Mouse (Mus musculus): Measurements from ENCODE around the gene Vwce.

Vwce gene

DNA sequence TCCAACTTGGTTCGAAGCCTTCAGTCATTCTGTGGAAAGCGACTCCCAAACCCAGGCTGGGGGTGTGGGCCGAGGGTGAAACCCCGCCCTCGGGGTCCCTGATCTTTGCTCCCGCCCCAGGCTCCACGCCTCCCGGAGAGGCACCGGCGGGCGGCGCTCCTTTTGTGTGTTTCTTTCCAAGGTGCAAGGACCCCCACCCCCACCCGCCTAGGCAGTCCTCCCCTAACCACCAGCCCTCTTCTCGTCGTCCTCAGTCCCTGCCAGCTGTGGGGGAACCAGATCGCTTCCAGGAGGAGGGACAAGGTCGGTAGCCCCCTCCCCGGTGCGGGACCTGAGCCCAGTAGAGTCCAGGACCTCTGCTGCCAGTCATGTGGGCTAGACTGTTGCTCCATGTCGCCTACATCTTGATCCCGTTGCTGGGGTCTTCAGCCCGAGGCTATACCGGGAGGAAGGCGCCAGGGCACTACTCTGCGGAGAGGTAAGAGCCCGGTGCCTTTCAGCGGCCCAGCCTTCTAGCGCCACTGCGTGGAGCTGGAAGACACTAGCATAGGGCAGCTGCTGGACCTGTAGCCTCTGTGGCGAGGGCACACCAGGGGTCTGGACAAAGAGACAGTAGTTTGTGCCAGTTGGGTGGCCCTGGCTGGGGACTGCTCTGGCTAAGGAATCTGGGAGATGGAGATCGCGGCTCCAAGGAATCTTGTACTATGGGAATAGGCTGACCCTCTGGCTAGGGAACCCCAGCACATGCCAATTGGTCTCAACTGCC lies at the start of gene Vwce:
TSS of gene Vwce (plus strand) at position 108 of the 766 bp plus-strand sequence.
- DNase-seq (ENCODE audit: low read depth): no peak

DNA sequence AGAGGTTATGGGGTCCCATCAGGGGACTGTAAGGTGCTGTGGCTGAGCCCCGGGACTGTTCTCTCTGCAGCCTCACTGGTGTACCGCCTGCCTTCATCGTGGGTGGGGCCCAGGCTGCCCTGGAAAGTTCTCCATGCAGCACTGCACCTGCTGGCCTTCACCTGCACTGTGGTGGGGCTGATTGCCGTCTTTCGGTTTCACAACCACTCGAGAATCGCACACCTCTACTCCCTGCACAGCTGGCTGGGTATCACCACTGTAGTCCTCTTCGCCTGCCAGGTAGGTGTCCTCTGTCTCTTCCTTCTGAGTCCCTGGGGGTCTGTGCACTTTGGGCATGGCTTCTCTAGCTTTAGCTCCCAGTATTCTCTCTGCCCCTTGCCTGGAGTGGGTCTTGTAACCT lies 48.9 kb upstream of the Vwce start:
- DNase-seq (ENCODE audit: low read depth): no peak

DNA sequence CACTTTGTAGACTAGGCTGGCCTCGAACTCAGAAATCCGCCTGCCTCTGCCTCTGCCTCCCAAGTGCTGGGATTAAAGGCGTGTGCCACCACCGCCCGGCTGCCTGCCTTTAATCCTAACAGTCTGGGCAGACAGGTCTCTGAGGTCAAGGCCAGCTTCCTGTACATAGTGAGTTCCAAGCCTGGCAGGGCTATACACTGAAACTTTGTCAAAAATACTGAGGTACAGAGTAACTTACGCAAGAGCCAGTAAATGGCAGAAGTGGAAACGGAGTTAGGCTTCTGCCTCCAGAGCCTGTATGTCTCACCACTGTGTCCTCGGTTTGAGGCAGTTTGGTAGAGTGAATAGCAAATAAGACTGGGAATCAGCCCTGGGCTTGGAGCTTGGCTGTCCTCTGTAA lies 46.8 kb upstream of the Vwce start:
- DNase-seq (ENCODE audit: low read depth): no peak

DNA sequence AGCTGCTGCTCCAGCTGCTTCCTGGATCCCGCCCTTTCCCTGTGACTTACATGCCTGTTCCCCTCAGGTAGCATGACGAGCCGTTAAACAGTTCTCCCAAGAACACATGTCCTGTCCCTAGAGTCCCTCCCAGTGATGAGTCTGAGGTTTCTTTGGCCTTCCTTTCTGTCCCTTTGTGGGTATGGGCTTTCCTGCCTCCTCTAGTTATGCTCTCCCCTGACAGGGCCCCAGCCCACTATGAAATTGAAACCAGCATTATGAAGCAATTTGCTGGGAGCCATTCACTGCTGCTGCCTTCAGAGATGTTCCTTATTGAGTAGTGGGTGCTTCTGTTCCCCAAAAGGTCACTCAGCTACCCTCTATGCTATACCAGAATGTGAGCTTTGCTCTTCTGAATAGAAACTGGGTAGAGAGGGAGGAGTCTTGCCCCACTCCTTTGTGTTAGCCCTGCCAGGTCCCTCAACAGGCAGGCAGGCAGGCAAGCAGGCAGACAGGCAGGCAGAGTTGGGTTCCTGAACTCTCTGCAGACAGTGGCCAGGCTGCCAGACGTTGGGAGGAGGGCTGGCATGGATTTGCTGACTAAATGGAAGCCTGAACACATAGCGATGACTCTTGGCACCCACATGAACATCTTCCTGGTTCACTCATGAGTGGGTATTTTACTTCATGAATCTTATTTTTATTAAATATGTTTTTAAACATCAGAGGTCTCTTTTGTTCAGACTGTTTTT lies 44.7 kb upstream of the Vwce start:
- no peak for DNase-seq (ENCODE audit: low read depth)

DNA sequence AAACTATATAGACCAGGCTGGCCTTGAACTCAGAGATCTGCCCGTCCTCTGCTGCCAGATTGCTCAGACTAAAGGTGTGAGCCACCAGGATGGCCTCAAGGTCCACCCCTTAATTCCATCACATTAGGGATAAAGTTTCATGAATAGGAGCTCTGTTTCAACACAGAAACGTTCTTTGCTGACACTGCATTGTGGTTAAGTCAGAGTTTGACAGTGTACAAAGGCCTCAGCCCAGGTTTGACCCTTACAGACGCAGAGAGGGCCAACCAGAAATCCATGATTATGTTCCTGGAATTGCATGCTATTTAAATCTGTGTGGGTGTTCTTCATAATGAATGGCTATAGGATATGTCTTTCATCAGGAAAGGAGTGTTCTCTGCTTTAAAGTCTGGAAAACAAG lies 43.7 kb upstream of the Vwce start:
- no peak for DNase-seq (ENCODE audit: low read depth)

DNA sequence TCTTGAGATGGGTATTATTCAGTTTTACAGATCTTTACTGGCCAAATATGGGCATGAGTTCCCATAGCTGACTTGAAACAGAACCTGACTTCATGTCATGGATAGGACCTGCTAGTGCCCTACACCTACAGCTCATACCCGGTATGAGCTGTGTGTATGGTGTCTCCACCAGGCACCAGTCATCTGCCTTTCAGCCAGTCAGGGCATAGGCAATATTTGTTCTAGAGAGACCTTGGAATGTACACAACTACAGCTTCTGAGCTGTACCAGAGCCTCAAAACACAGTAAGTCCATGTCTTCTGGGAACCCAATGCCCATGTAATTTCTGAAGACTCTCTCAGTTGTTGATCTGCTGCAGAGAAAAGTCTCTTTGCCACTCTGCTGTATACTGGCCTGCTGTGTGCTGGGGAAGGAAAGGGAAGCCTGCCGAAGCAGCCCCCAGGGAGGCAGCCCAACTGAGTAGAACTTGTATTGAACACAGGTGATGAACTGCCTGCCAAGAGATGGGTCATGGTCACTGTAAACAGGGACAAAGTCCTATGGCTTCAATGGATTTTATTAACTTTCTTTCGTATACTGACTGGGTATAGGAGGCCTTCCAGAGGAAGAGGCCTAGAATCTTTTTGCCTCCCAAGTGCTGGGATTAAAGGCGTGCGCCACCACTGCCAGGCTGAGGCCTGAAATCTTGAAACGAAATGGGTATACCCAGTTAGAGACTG lies 42.2 kb upstream of the Vwce start:
- DNase-seq (ENCODE audit: low read depth): no peak

DNA sequence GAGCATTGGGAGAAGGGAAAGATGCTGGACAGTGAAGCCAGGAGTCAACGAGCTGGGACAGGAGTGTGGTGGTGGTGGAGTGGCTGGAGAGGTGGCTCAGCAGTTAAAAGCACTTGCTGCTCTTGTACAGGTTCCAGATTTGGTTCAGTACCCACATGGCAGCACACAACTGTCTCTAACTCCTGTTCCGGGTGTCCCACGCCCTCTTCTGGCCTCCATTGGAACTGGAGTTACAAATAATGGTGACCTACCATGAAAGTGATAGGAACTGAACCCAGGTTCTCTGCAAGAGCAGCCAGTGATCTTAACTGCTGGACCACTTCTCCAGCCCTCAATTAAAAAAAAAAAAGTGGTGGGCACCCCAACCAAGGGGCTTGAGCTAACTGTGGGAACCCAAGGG lies 35.8 kb upstream of the Vwce start:
- peak; percentile 47 for DNase-seq (ENCODE audit: low read depth)

DNA sequence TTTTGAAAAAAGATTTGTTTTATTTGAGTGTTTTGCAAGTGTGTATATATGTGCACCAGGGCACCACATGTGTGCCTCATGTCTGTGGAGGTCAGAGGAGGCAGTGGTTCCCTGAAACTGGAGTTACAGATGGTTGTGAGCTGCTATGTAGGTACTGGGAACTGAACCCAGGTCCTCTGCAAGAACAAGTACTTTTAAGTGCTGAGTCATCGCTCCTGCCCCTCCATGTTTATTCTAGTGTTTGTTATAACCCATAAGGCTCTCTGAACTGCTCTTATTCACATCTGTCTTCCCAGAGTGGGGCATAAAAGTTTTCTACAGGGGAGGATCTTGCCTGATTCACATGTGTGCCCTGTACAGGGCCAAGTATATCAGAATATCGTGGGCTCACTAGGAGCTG lies 34.4 kb upstream of the Vwce start:
- no peak for DNase-seq (ENCODE audit: low read depth)

DNA sequence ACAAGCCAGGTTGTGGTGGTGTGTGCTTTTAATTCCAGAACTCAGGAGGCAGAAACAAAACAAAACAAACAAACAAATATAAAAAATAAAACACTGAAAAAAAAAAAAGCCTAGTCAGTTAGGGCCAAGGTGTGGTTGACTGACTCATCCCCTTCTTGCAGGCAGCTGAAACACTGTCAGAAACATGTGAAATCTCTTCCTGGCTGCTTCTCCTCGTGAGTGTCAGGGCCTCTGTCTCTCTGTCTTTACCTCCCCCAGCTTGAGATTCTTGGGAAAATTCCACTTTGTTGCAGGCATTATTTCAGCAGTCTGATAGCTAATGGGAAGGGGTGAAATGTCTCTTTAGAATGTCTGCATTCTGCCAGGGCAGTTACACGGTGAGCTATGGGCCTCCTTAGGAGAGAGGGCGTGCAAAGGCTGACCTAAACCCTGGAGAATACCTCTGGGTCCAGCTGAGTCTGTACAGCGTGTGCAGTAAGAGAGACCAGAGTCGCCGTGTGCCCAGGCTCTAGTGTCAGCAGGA lies 31.7 kb upstream of the Vwce start:
- peak; percentile 78 for DNase-seq (ENCODE audit: low read depth)

DNA sequence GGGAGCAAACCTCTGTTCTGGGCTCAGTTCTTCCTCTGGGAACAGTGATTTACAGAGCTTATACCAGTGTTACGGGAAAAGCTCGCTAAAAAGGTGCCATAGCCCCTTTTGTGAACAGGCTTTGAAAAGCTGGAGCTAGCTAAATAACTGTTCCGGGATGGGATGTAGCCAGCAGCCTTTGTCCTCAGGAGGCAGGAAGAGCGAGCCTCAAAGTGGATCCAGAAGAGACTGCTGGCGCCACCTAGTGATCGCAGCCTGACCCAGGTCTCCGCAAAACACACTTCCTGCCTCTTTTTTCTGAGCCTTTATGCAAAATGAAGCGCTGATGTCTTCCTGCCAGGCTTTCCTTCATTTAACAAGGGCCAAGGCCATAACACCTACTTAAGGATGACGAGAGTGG lies 31.2 kb upstream of the Vwce start:
- peak; percentile 97 for DNase-seq (ENCODE audit: low read depth)

DNA sequence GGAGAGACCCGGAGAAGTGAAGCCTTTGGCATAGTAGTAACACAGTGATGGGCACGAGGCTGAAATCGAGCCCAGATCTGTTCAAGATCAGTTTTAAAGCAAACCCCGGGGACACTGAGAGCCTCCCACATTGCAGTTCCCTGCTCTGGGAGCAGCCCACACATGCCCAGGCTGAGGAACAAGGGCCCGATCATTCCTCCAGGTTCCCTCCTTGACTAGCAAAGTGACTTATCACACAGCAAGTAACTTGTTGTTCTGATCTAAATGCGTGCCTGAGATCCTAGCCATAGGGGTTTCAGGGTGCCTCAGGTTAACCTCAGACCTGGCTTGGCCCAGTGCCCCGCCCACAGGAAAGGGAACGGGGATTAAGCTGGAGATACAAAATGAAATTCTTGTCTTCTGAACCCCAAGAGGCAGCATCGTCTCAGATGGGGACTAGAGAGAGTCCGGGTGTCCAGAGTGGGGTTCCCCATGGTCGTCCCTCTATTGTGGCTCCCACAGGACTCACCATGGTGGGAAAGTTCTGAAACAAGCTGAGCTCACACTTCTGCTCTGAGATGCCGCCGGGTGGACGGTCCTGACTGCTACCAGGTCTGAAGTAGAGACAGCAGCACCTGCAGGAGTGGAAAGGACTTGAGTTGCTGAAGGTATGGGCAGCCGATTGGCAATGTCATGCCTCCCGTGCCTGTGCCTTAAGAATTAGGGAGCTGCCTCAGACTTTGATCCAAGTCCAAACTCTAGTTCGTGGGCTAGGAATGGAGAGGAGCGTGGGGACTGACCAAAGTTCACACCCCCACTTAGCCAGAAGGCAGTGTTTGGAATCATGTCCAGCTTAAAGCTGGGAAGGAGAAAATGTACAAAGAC lies 30.1 kb upstream of the Vwce start:
- DNase-seq (ENCODE audit: low read depth): no peak

DNA sequence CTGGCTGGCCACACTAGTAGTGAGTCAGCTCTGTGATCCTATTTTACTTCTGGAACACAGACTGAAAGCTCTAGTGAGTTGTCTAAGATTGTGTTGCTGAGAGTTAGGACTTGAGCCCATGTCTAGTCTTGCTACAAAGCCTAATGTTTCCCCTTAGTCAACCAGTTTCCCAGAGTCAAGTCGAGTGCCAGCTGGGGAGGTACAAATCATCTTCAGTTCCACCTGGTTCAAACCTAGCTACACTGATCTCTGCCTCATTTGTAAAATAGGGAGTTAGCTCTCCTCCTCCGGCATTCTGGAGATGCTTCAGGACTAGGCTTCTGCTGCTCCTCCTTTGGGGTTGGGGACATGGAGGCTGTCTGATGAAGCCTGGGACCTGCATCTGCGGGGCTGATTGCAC lies 29.5 kb upstream of the Vwce start:
- peak; percentile 47 for DNase-seq (ENCODE audit: low read depth)

DNA sequence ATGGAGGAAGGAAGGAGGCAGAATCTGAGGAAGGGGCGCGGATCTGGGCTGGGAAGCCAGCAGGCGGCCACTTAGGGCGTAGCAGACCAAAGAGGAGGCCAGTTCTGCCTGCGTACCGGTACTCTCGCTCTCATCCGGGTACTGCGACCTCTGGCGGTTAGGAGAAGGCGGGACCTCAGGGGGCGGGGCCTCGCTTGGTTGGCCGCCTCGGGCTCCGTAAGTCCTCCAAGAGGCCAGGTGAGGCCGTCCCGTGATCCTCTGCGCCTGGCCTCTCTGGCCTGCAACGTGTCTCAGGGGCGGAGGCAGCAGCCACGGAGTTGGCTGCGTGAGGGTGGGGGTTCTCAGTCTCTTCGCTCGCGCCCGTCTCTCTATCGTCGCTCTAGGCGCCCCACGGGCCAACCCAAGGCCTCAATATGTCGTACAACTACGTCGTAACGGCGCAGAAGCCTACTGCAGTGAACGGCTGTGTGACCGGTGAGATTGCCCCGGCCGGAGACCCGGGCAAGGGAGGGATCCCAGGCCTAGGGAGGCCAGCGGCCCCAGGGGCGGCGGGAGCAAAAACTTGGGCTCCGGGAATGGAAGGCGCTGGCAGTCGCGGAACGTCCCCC lies 28.6 kb upstream of the Vwce start, which contains the start of the genes Ddb1 and Tkfc:
TSS of gene Ddb1 (plus strand) at position 35 of the 608 bp plus-strand sequence.
TSS of gene Tkfc (minus strand) at position 362 of the 608 bp plus-strand sequence.
- peak; percentile 100 for DNase-seq (ENCODE audit: low read depth)

DNA sequence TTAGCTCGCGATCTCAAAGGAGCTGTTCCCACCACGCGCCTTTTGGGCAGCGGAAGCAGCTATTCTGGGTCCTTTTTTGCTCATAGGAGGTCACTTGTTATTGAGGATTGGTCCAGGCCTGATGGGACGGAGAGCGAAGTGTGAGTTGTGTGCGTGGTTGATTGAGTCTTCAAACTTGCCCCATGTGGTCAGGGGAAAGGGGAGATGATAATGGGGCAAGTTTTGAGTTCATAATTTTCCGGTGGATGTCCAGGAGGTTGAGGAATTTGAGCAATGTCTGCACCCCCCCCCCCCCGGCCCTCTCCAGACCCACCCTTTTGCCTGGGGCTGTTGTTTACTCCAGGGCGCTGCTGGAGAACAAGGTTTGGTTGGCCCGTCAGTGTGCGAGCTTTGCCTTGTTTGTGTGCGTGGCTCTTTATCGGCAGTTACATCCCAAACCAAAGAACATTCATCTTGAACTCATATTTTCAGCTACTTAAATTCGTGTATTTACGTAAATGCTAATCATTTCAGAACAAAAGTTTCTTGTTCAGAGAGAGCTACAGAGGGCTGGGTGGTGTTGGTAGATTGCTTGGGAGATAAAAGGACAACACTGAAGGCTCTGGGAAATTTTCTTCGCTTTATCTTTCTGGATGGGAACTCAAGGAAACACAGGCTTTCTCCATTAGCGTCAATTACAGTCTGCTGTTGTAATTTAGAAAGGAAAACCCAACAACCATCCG lies 28.0 kb upstream of the Vwce start:
- peak; percentile 78 for DNase-seq (ENCODE audit: low read depth)

DNA sequence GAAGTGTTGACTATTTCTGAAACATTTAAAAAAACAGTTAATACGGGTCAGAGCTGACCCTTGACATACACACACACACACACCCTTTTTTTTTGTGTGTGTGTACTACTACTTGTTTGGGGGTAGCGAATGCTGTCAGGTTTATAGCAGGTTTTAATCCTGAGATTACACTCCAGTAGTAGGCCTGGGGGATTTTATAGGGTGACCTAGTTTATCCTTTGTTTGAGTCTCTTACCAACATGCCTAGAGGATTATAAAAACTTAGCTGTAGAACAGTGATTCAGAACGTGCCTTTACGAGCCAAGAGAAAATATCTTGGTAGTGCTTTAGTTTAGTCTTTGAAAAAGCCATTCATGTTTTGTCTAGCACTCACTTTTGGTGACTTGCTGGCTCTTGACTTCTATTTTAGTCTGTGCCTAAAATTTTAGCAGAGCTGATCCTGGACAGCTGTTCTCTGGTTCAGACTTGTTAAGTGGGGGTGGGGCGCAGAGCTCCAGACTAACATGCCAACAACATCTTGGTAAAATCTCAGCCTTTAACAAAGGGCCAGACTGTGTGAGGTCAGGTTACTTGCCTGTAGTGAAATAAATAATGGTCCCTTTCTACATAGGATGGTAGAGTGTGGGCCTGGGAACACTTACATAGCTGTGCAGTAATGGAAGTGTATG lies 25.3 kb upstream of the Vwce start:
- DNase-seq (ENCODE audit: low read depth): no peak

DNA sequence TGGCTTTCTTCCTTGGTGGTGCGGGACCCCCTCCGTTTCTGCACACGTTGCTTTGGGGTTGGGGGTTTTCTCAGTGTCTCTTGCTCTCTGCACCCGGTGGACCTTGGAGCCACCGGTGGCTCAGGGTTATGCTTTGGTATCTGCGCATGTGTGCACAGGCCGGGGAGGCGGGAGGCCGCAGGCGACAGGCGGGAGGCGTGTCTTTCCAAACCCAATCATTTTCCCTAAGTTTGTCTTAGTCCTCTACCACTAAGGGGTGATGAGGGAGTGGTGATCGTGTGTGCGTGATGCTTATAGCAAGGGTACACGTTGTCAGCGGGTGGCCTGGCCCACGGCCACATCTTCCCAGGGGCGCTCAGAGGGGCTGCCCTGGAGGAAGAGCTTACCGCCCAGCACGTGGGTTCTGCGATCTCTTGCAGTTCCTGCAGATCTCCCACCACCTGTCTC lies 882 bp downstream of the Vwce start:
- no peak for DNase-seq (ENCODE audit: low read depth)

DNA sequence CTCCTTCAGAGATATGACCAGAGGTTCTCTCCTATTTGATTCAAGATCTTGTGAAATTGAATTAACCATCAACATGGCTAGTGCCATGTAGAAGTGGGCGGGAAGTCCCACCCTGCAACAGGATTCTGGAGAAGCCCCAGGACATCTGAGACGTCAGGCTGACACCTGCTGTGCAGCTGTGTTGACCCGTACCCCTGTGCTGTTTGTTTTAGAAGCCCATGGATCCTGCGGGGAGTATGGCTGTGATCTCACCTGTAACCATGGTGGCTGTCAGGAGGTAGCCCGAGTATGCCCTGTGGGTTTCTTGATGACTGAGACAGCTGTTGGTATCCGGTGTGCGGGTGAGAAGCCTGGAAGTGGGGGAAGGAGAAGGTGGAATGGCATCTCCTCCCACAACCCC lies 3.8 kb downstream of the Vwce start:
- DNase-seq (ENCODE audit: low read depth): no peak

DNA sequence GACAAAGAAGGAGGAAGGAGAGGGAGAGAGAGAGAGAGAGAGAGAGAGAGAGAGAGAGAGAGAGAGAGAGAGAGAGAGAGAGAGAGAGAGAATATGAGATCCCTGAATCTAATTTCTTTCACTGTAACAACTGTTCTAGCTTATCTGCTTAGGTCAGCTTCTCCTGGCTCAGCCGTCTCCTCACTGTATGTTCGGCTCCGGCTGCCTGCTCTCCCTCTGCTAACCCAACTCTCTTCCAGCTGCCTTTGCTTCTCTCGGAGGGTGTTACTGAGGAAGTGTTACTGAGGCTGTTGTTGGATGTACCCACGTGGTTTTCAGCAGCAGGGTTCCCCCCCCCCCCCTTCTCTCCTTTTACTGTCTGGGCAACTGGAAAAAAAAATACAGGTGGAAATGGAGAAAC lies 6.1 kb downstream of the Vwce start:
- no peak for DNase-seq (ENCODE audit: low read depth)

DNA sequence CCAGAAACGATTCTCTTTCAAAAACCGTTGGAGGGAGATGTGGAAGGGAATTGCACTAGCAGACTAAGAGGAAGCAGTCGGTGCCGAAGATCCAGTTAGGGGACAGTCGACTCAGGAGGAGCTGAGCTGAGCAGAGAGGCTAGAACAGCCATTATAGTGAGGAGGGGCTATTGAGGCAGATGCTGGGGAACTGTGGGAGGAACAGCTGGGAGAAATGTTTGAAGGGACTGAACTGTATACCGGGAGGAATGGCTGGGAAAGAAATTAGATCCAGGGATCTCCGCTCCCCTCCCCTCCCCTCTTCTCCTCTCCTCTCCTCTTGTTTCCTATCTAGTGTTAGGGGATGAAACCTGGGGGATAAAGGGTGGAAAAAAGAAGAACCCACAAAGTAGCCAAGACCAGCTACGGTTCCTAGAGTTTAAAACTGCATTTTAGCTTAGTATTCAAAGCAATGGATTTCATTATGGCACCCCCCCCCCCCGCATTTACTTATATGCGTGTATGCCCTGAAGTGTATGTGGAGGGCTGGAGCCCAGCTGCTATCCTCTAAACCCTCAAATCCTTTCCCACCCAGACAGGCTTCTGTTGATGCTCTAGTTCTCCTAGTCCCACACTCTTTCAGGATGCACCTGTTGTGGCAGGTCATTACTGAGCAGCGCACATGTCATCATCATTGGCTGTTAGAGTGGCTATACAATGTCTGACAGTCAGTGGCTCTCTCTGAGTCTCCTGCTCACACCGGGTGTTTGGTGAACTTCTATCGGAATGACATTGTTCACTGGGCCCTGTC lies 6.8 kb downstream of the Vwce start:
- no peak for DNase-seq (ENCODE audit: low read depth)

Data from NIH3T3 (cell line).